Mouse (Mus musculus) embryo, embryonic 10.5 days (tissue): ENCODE data around the gene Gm30191.
A peak's percentile ranks its signal among the peaks of the same experiment; 100 is the strongest.
"Not testable (repeated sequence)": the region's sequence is repeated elsewhere in the genome, so short reads cannot be mapped to it uniquely, and the experiment has no call there.

Source experiments
- DNase-seq: peaks from one replicate; pipeline ENCODE4 v3.0.0-alpha.2; 2015; ENCODE audit warnings: low spot score

The Gm30191 gene

DNA sequence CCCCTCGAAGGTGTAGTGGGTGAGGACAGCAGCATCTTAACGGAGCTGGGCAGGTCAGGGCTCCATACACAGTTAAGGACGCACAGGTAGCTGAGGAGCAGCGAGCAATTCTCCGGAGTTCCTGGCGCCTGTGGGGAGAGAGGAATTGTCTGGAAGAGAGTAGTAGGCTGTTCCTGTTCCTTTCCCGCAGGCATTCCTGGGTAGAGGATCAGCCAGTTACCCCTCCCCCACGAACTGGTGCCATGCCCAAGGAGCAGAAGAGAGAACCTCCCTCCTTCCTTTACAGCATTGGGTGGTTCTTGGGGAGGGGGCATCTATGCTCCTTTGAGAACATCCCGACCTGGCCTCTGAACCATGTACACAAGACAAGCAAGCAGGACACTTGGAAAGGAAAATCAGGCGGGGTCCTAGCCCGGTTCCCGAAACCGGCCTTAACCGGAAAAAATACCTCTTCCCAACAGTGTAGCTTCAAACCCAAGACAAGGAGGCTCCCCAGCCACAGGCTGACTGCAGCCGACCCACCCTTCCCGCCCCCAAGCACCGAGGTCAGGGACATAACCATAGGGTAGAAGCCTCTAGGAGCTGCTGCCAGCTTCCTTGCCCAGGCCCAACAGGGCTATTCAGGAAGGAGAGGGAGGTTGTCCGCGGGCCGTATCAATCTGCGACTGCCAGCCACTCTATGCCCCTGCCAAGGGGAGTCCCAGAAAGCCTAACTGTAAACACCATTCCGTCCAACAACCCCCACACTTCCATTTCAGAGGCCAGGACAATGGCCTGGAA, 5.6 kb downstream of the Gm30191 start:
- peak; percentile 54 for DNase-seq

DNA sequence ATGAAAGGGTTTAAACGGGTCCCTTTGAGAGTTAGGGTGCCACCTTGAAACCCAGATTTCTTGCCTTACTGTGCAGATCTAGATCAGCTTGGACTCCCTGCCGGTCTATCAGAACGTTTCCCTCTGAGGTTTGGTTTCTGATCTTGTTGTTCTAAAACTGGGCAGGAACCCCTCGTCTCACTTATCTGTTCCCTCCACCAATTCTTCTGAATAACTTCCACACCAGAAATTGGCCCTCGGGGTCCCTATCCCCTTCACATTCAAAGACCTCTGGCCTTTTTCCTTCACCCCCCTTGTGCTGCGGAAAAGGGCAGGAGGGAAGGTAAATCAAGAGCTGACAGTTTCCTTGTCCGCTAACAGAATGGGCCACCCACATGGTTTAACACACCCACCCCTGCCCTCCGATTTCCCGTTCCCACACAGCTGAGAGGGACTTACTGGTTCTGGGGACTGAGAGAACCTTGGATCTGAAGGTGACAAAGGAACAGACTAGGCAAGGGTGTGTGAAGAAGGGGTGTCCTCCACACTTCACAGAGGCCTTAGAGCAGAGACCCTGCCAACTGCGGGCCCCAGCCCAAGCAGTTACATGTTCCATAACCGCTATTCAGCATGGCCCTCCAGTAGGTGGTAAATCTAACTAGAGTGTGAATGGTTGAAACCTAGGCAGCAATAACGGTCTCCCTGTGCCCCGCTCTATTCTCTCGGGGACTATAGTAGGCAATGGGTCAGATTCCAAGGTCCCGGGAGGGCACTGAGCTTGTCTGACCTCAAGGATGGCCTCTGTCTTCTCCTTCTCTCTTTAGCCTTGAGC, 6.4 kb downstream of the Gm30191 start:
- peak; percentile 66 for DNase-seq

DNA sequence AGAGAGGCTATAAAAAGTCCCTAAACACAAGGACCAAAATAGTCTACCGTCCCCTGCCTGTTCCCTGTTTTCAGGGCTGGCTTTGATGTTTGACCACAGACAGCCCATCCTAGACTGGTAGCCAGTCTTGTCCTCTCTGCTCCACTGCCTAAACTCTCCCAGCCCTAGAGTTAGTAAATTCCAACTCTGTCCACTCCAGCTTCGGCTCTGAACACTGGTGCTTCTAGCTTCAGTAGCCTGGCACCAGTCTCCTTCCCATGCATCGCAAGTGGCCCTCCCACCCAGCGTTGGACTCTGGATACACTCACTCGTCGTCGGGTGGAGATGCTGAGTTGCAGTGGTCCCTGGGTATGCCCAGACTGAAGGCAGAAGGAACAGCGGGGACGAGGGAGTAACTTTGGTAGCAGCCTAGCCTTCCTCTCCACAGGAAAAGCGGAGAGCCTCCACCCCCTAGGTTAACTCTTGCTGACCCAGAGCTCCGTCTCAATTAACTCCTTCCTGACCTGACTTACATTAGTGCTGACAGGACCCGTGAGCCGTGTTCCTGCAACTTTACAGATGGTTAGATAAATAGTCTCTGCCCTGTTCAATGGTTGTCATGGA, 7.1 kb downstream of the Gm30191 start, which contains the start of gene Grrp1:
Grrp1 (minus strand) TSS at position 385 of the 603 bp plus-strand sequence.
- DNase-seq, result peak; percentile 82

DNA sequence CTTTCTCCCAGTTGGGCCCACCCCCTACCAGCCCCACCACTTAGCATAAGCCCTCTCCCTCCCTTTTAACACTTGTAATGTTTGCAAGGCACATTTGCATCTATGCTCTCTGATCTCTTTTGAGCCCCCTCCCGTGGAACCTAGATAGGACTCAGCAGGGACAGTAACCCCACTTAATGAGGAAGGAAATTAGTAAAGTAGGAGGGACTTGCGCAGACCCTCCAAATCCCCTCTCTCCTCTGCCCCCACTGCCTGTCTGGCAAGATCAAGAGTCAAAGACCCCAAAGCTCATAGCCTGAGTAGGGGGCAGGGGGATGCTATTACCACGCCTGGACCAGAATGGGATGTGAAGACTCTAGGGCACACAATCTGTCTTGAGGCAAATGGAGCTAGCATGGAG, 8.1 kb downstream of the Gm30191 start:
- DNase-seq, result no peak

DNA sequence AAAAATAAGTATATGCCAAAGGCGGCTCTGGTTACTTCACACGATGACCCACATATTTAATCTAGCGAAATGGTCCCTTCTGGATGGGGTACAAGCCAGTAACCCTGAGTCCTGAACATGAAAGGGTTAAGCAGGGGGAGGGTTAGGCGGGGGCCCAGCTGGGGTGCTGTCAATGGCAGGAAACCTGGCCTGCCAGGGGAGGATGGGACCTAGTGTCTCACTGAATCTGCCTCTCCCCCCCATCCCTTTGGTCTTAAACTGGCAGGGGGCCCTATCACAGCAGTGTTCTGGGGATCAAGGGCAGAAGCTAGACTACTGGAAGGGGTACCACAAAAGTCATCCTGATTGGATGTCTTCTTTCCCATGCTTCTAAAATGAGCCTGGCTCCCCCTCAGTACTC, 9.1 kb downstream of the Gm30191 start:
- peak; percentile 49 for DNase-seq

DNA sequence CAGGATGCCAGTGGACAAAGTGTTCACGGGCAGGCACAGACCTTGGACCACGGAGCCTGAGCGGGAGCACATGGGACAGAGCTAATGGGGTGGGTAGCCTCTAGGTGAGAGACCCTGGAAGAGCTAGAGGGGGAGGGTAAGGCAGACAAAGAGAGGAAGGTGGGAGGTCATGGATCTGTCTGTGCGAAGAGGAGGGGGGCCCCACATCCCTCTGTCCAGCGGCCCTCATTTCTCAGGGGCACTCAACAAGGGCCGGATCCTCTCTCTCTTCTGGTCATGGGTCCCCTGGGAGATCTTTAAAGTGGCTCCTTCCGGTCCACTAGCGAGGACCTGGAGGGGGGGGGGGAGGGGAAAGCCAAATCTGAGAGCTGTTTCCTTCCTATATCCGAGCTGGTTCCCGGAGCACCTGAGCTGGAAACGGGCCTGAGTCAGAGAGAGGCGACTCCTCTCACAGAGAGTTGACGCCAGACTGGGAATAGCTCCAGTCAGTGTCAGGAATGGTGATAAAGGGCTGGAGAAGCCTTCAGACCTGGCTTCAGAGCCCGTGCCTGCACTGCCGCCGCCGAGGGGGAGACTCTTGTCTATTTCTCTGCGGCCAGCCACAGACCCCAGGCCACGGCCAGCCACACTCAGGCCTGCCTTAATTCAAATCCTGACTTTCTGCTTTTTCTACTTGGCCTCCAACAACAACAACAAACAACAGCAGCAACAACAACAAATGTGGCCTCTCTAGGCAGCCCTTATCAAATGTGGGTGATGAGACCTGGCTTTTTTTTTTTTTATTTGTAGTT, 9.9 kb downstream of the Gm30191 start:
- peak; percentile 77 for DNase-seq

DNA sequence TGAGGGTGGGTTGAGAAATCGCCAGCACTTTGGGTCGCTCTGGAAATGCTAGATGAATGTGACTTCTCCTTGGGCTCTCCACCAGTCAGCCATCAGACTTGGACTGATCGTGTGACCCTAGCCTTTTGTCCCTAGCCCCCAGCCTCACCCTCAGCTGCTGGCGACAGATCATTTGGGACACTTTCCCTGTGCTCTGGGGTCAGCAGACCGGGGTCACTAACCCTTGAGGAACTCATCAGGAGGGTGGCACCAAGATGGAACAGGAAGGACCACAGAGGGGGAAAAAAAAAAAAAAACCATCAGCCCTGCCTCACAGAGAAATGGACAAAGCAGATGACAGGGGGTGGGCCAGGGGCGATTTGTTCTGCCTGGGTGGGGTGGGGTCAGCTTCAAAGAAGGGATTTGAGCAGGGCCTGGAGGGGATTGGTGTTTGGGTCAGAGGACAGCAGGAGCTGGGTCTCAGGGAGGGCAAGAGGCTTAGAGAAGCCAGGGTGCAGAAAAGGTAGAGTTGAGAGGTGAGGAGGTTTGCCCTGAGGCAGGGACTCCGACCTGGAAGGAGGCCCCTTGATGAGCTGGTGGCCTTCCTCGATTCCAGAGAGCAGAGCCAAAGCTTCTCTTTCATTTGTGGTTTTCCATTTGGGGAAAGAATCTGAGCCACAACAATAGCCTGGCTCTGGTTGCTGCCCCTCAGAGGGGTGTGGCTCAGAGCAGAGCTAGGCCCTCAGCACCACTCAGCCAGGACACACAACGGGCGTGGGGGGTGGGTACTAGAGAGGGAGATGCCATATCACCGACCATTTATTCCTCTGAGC, 10.7 kb downstream of the Gm30191 start:
- peak; percentile 69 for DNase-seq

DNA sequence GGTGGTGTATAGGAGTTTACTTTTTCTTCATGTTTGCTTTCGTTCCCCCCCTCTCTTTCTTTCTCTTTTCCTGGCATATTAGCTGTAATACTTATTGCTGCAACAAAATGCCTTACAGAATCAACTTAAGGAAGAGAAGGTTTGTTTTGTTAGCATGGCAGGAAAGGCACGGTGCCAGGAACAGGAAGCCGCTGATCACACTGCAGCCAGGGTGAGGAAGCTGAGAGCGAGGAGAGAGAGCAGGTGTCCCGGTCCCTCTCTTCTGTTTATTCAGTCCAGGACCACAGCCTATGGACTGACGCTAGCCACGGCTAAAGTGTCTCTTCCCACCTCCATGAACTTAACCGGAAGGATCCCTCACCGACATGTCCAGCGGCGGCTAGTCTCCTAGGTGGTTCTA, 11.6 kb downstream of the Gm30191 start:
- DNase-seq, result no peak

DNA sequence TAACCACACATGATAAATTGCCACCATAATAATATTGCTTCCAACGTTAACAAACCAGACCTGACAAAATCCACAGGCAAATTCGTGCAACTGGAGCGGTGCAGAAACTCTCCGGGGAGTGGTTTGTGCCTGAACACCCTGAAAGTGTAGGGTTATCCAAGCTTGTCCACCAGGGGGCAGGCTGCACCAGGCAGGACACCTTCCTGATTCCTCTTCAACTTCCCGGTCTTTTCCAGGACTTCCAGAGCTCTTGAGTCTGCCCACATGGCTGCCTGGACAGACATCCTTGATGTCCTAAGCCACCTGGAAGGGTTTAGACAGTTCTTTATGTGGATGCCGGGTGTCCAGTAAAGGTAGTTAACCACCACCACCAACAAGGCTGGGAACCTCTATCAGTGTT, 16.5 kb downstream of the Gm30191 start:
- DNase-seq, result peak; percentile 70

DNA sequence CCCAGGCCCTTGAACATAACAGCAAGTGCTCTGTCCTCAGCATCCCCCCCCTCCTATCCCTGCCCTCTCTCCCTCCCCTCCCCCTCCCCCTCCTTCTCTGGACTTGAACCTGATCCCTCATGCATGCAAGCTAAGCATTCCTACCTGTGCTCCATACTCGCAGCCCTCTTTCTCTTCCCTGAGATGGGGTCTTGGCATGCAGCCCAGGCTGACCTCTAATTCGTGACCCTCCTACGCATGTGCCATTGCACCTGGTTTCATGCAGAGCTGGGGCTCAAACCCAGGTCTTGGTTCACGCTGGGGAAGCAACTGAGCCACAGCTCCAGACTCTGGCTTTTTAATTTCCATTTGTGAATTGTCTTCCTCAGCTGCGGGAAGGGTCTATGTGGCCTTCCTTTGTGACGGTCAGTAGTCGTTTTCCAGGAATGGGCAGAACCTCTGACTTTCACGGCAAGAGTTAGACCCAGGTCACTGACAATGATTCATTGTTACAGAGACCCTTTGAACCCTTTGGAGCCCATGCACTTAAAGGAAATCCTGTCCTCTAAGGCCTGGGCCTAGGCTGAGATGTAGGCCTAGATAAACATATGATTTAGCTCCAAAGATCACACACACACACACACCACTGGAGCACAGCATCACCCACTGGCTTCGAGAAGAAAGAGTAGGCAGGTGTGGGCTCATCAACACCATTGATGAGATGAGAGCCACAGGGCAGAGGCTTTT, 19.3 kb downstream of the Gm30191 start:
- no peak for DNase-seq

DNA sequence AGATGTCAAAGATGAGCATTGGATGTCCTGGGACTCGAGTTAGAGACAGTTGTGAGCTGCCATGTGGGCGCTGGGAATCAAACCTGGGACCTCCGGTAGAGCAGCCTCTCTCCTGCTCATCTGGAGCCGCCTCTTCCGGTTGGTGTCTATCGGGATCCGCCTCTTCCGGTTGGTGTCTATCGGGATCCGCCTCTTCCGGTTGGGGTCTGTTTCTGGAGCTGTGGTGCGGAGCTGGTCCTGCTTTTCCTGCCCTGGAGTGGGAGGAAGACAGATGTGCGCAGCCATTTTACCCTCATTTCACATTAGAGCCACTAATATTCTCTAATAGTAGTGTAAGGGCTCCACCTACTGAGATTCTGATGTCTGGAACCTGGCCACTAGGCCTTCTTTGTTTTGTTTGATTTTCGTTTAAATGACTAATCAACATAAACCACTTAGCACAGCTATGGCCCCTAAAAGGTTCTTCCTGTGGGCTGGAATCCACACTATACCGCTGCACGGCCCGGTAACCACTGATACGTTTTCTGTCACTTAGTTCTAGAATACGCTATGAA, 21.4 kb downstream of the Gm30191 start:
- no peak for DNase-seq

DNA sequence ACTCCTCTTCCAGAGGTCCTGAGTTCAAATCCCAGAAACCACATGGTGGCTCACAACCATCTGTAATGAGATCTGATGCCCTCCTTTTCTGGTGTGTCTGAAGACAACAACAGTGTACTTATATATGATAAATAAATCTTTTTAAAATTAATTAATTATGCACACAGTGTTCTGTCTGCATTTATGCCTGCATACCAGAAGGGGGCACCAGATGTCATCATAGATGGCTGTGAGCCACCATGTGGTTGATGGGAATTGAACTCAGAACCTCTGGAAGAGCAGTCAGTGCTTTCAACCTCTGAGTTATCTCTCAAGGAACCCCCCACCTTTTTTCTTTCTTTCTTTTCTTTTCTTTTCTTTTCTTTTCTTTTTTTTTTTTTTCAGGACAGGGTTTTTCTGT, 22.9 kb downstream of the Gm30191 start:
- DNase-seq, result not testable (repeated sequence)

DNA sequence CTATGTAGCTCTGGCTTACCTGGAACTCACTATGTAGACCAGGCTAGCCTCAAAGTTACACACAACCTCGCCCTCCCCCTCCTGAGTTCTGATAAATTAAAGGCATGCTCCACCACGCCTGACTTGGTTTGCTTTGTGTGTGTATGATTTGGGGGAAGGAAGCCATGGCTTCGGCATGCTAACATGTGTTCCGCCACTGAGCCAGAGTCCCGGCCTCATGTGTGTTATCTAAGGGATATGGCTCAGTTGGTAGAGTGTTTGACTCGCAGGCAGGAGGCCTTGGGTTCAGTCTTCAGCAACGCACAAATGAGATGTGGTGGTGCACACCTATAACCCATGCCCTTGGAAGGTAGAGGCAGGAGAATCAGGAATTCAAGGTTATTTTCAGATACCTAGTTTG, 25.2 kb downstream of the Gm30191 start:
- DNase-seq, result no peak

DNA sequence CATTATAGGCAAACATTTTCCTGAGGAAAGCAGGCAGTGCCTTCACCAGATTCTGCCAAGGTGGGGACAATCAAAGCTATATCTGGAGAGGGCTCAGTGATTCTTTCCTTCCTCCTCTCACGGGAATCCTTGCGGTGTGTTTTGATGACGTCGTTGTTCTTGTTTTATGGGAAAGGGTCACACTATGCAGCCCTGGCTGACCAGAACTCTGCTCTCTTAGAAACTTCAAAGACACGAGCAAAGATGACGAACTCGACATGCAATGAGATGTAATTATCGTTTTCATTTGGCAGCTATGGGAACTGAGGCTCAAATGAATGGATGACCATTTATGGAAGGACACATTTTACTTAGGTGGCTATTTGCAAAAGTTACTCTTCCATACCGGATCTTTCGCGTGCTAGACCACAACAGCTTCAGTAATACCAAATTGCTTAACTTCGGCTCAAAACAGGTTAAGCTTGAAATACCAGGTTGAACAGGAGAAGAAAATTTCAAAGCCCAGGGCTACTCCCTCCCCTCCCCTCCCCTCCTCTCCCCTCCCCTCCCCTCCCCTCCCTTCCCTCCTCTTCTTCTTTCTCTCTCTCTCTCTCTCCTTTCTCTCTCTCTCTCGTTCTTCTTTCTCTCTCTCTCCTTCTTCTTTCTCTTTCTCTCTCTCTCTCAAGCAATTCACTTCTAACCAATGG, 26.1 kb downstream of the Gm30191 start:
- DNase-seq, result no peak

DNA sequence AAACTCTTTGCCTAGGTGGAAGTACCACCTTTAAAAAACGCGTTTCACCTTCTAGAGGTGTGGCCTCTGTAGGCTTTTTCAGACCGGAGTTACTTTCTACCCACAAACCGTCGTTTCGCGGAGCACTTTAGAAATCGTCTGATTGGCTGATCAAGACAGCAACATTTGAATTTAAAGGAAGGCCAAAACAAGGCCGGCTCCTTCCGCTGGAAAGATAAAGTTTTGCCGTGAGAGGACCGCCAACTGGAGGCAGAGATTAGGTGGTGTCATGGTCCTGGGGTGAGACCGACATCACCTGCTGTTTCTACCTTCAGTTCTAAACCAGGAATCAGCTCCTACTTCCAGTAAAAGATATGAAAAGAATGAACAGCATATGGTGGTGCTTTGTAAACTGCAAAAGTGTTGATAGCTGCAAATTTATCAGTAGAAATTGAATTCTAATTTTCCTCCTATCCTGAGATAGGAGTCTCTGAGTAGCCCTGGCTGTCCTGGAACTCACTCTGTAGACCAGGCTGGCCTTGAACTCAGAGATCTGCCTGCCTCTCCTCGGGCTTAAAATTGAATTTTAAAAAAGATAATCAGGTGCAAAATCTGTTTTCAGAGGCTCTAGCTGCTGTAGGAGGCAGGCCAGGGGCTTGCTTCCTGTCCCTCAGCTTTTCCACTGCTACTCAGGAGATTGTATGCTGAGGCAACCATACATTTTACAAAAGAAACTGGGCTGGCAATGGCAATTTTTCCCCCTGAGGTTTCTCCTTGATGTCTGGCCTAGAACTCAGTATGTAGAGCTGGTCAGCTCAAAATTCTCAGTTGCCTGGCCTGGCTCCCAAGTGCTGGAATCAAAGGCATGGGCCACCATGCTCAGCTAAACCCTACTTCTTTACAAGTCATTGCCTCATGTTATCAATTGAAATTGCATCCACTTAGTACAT, 26.9 kb downstream of the Gm30191 start:
- peak; percentile 72 for DNase-seq

DNA sequence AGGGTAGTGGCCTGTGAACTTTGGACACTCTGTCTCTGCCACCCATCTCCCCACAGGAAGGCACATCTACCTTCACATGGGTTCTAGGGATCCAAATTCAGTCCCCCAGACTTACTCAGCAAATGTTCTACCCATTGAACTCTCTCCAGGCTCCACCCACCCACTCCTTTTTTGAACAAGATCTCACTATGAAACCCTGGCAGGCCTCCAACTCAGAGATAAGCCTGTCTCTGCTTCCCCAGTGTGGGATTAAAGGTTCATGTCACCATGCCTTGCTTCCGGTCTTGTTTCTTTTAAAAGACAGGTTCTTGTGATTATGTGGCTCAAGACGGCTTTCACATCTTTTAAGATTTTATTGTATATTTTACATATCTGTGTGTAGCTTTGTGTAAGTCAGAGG, 38.2 kb downstream of the Gm30191 start:
- no peak for DNase-seq

DNA sequence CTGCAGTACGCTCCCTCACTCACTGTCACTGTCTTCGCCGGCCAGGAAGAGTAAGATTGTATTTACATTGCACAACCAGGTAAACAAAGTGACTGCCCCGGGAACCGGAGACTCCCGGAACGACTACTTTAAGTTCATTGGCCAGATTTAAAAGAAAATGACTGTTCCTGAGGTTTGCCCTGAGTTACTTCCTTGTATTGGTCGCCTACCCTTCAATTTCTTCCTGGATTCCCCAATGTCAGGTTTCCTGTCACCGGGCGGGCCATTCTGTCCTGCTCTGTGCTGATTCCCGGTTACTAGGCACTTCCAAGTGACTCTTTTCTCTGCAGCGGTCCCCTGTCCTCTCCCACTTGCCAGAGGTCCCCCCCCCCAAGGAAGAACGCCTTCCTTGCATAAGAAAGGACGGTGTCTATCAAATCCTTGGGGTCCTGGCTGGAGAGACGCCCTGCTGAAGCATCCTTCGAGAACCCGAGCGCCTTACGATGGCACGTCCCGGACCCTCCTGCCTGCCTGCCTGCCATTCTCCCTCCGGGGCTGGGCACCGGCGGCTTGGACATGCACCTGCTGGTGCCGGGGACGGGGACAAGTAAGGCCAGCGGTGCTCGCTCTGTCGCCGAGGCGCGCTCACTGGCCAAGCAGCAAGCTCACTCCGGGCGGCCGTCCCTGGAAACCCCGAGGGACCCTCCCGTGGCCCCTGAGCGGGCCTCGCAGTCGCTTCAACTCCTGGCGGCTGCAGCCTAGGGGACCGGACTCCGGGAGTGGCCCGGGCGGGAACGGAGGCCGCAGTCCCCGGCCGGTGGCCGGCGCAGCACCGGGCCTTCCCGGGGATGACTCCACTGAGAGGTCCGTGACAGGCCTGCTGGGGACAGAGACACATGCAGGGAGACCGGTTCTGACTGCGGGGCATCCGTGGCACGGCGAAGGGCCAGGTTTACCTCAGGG, 39.8 kb downstream of the Gm30191 start:
- DNase-seq, result peak; percentile 42
